Mouse (Mus musculus): ENCODE measurements around the gene Plscr3.

The Plscr3 gene

GRCm38 (mm10) chr11:69891482-69891881 is 45.3 kb downstream of the Plscr3 start:
- DNase-seq (ENCODE audit: low spot score in 2 of 2), result no peak

GRCm38 (mm10) chr11:69894671-69895070 is 48.5 kb downstream of the Plscr3 start:
- no peak for DNase-seq (ENCODE audit: low spot score in 2 of 2)

GRCm38 (mm10) chr11:69895291-69895690 is 49.1 kb downstream of the Plscr3 start, which contains the start of gene Acap1:
Acap1 (minus strand) TSS chr11:69895539.
- DNase-seq (ENCODE audit: low spot score in 2 of 2), result no peak

- DNase-seq (ENCODE audit: low spot score in 2 of 2), result no peak
These were observed 53.7 kb downstream of the Plscr3 start for GRCm38 (mm10) chr11:69899870-69900269.

GRCm38 (mm10) chr11:69900471-69901405 is 54.6 kb downstream of the Plscr3 start, which contains the start of the genes 2810408A11Rik and Neurl4:
2810408A11Rik (minus strand) TSS chr11:69900987.
Neurl4 (plus strand) TSS chr11:69901072.
- DNase-seq (ENCODE audit: low spot score in 2 of 2), result peak; percentile 85 to 87

- peak; percentile 96 to 99 for DNase-seq (ENCODE audit: low spot score in 2 of 2)
These were observed 55.2 kb downstream of the Plscr3 start for GRCm38 (mm10) chr11:69901406-69901846.

Measured in frontal cortex, postnatal 36 days (tissue).